Mouse (Mus musculus): Measurements from ENCODE around the gene Cchcr1. TPM values are rescaled to one million over a fixed set of nuclear protein-coding genes. Genes with fewer than 3 reads are reported as not detected.

Cchcr1 gene
- polyA plus RNA-seq, 1 experiment from 2014 or later = 24.0 TPM

DNA sequence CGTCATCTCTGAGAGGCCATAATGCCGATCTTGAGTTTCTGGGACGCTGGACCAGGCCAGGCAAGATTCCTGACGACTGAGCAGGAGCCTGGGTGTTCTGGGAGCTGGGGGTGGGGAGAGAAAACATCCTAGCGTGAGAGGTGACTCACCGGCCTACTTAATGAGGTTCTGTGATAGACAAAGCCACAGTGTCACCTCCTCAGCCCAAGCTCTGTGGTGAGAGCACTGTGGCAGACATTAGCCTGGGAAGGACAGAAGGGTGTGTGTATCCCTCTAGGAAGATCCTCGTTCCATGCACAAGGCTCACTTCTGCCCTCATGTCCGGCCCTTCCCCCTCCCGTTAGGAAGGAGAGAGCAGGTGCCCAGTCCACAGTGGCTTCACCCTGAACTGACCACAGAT is 40.5 kb downstream of the Cchcr1 start:
- H3K4me2 ChIP-seq (ENCODE audit: low read depth, low read length) = no peak overlapping the region
- H3K9me3 ChIP-seq (ENCODE audit: control insufficient read depth, low read length) = no peaks in the 10 kb centered on the region; the same call in 1 of the 2 replicates
- H3K4me1 ChIP-seq (replicated peaks; ENCODE audit: control insufficient read depth, insufficient read depth, low read length) = no peaks in the 10 kb centered on the region
- H3K27ac ChIP-seq (ENCODE audit: low read length) = no peak overlapping the region
- ATAC-seq (ENCODE audit: low read depth) = 0 out of 2 replicates have a peak, but pooled peaks have one; percentile 11
- no peaks in the 10 kb centered on the region for H3K27me3 ChIP-seq (ENCODE audit: control insufficient read depth, insufficient read depth, low read depth, low read length)
- H3K36me3 ChIP-seq (ENCODE audit: control insufficient read depth, insufficient read depth, low read length) = no peaks in the 10 kb centered on the region
- no peak overlapping the region for H3K9ac ChIP-seq (ENCODE audit: low read length)
- 52% methylated on average over 9 of the region's 9 CpGs for WGBS
- H3K4me3 ChIP-seq (ENCODE audit: low read length) = no peak overlapping the region

DNA sequence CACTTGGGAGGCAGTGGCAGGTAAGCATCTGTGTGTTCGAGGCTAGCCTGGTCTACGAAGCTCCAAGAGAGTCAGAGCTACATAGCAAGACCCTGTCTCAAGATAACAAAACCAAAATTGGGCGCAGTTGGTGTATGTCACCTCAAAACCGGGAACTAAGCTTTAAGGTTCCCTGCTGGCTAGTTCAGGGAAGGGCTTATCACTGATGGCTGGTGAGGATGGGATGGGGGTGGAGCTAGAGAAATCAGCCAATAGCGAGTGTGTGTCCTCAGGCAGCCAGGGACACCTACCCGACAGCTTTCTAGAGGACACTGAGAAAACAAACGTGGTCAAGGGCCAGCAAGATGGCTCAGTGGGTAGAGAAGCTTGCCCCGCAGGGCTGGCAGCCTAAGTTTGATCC is 41.3 kb downstream of the Cchcr1 start:
- Histone ChIP-seq H3K4me1 (replicated peaks; ENCODE audit: control insufficient read depth, insufficient read depth, low read length) (no peaks in the 10 kb centered on the region), H3K9me3 (ENCODE audit: control insufficient read depth, low read length) (no peaks in the 10 kb centered on the region; the same call in 1 of the 2 replicates), H3K4me3 (ENCODE audit: low read length) (no peak overlapping the region), H3K27ac (ENCODE audit: low read length) (no peak overlapping the region), H3K9ac (ENCODE audit: low read length) (no peak overlapping the region), H3K4me2 (ENCODE audit: low read depth, low read length) (no peak overlapping the region), H3K36me3 (ENCODE audit: control insufficient read depth, insufficient read depth, low read length) (no peaks in the 10 kb centered on the region), H3K27me3 (ENCODE audit: control insufficient read depth, insufficient read depth, low read depth, low read length) (no peaks in the 10 kb centered on the region)
- 49% methylated on average over 8 of the region's 8 CpGs for WGBS
- ATAC-seq (ENCODE audit: low read depth) = no peak

DNA sequence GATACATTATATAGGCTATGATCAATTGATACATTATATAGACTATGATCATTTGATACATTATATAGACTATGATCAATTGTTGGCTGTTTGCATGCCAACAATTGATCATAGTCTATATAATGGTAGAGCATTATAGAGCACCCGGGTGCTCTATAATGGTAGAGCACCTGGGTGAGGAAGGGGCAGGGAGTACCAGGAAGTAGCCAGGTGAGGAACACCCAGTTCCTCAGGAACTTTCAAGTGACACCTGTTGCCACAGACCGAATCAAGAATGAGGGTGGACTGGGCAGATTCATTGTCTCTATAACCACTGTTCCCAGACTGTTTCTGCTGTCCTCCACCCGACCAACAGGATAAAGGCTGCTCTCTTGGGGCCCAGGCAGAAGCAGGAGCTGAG is 50.2 kb downstream of the Cchcr1 start, which contains the start of gene 2300002M23Rik:
2300002M23Rik (plus strand) TSS at position 301 of the 400 bp plus-strand sequence.
- peaks cover 8% of the 10 kb centered on the region; the same call in 1 of the 2 replicates for H3K4me1 ChIP-seq (replicated peaks; ENCODE audit: control insufficient read depth, insufficient read depth, low read length)
- ATAC-seq (ENCODE audit: low read depth) = no peak
- 45% methylated on average over 3 of the region's 3 CpGs for WGBS
- no peak within 1 kb of the TSS for H3K4me2 ChIP-seq (ENCODE audit: low read depth, low read length)
- no peaks in the 10 kb centered on the region for H3K36me3 ChIP-seq (ENCODE audit: control insufficient read depth, insufficient read depth, low read length)
- H3K4me3 ChIP-seq (ENCODE audit: low read length) = no peak within 1 kb of the TSS
- H3K27me3 ChIP-seq (ENCODE audit: control insufficient read depth, insufficient read depth, low read depth, low read length) = peaks cover 15% of the 10 kb centered on the region
- no peak within 1 kb of the TSS for H3K27ac ChIP-seq (ENCODE audit: low read length)
- H3K9ac ChIP-seq (ENCODE audit: low read length) = no peak within 1 kb of the TSS
- H3K9me3 ChIP-seq (ENCODE audit: control insufficient read depth, low read length) = no peaks in the 10 kb centered on the region

DNA sequence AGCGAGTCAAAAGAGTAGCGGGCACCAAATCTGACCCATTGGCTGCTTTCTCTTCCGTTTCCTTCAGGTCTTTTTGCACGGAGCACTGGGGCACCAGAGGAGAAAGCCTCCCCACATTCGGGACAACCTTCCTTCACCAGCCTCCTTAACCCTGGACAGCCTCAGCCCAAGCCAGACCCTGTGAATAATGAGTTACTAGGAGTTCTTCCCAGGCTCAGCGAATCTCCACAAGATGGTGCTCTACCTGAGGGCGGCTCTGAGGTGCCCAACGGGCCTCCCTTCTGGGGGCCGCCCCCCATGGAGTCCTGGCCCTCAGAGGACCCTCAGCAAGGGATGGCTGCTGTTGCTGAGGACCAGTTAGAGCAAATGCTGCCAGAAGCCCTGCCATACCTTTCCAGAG is 50.9 kb downstream of the Cchcr1 start:
- H3K4me2 ChIP-seq (ENCODE audit: low read depth, low read length) = no peak overlapping the region
- no peaks in the 10 kb centered on the region for H3K9me3 ChIP-seq (ENCODE audit: control insufficient read depth, low read length)
- H3K9ac ChIP-seq (ENCODE audit: low read length) = no peak overlapping the region
- no peak overlapping the region for H3K4me3 ChIP-seq (ENCODE audit: low read length)
- no peak overlapping the region for H3K27ac ChIP-seq (ENCODE audit: low read length)
- H3K27me3 ChIP-seq (ENCODE audit: control insufficient read depth, insufficient read depth, low read depth, low read length) = peaks cover 15% of the 10 kb centered on the region
- no peaks in the 10 kb centered on the region for H3K36me3 ChIP-seq (ENCODE audit: control insufficient read depth, insufficient read depth, low read length)
- ATAC-seq (ENCODE audit: low read depth) = no peak
- H3K4me1 ChIP-seq (replicated peaks; ENCODE audit: control insufficient read depth, insufficient read depth, low read length) = peaks cover 8% of the 10 kb centered on the region; the same call in 1 of the 2 replicates
- WGBS = 19% methylated on average over 9 of the region's 9 CpGs

DNA sequence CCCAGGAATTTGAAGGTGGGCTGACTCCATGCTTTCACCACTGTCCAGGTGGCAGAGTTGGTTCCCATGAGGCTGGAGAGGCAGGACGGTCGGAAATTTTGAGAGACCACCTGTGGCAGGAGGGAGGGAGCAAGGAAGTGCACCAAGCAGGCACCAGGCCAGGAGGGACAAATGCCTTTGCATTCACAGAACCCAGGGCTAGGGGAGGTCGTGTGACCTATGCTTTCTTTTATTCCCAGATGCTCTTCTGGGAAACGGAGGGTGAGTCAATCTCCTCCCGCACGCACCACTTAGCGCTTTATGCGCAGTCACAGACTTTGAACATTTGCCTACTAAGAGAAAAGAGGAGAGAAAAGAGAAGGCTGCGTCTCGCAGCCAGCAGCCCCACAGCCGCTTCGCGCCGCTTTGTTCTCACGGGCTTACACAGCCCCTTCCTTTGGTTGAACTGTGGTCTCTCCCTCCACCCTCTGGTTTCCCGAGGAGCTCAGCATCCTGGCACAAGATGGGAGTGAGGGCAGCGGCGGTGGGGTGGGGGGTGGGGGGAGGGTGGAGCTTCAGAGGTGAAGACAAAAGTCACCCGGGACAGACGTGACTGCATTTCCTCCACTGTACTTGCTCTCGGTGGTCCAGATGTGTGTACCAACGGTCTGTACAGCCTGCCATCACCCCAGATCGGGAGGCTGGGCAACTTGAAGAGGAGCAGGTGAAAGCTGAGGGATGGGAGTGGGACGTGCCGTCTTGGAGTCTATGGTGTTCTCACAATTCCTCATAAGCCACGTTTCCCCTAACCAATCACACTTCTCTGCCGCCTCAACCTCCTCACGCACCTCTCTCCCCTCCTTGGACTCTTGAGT is 52.4 kb downstream of the Cchcr1 start:
- no peak overlapping the region for H3K27ac ChIP-seq (ENCODE audit: low read length)
- peak overlapping the region; percentile 26 for H3K4me3 ChIP-seq (ENCODE audit: low read length)
- peak overlapping the region; percentile 54 for H3K4me2 ChIP-seq (ENCODE audit: low read depth, low read length)
- H3K27me3 ChIP-seq (ENCODE audit: control insufficient read depth, insufficient read depth, low read depth, low read length) = peaks cover 15% of the 10 kb centered on the region
- H3K9me3 ChIP-seq (ENCODE audit: control insufficient read depth, low read length) = no peaks in the 10 kb centered on the region
- H3K4me1 ChIP-seq (replicated peaks; ENCODE audit: control insufficient read depth, insufficient read depth, low read length) = peaks cover 8% of the 10 kb centered on the region; the same call in 1 of the 2 replicates
- no peak for ATAC-seq (ENCODE audit: low read depth)
- 2% methylated on average over 28 of the region's 28 CpGs for WGBS
- H3K9ac ChIP-seq (ENCODE audit: low read length) = peak overlapping the region; percentile 21
- H3K36me3 ChIP-seq (ENCODE audit: control insufficient read depth, insufficient read depth, low read length) = no peaks in the 10 kb centered on the region

DNA sequence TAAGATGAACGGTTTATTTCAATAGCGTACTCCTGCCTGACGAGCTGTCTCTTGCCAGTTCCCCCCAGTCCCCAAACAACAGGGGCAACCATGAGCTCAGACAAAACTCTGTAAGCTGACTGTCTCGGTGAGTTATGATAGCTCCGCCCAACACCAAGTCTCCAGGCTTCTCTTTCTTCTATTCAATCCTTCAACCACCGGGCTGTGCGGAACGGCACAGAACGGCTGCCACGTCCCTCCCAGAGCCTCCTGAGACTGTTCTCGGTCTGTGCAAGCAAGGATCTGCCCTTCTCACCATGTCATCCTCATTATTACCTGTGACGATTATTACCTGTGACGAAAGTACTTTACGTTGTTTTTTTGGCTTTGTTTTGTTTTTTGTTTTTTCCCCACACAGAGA is 53.9 kb downstream of the Cchcr1 start:
- no peak overlapping the region for H3K4me3 ChIP-seq (ENCODE audit: low read length)
- no peak overlapping the region for H3K4me2 ChIP-seq (ENCODE audit: low read depth, low read length)
- WGBS = 76% methylated on average over 14 of the region's 14 CpGs
- H3K9me3 ChIP-seq (ENCODE audit: control insufficient read depth, low read length) = no peaks in the 10 kb centered on the region
- peaks cover 15% of the 10 kb centered on the region for H3K27me3 ChIP-seq (ENCODE audit: control insufficient read depth, insufficient read depth, low read depth, low read length)
- H3K4me1 ChIP-seq (replicated peaks; ENCODE audit: control insufficient read depth, insufficient read depth, low read length) = peaks cover 10% of the 10 kb centered on the region; the same call in 1 of the 2 replicates
- H3K9ac ChIP-seq (ENCODE audit: low read length) = no peak overlapping the region
- no peak overlapping the region for H3K27ac ChIP-seq (ENCODE audit: low read length)
- ATAC-seq (ENCODE audit: low read depth) = no peak
- no peaks in the 10 kb centered on the region for H3K36me3 ChIP-seq (ENCODE audit: control insufficient read depth, insufficient read depth, low read length)

DNA sequence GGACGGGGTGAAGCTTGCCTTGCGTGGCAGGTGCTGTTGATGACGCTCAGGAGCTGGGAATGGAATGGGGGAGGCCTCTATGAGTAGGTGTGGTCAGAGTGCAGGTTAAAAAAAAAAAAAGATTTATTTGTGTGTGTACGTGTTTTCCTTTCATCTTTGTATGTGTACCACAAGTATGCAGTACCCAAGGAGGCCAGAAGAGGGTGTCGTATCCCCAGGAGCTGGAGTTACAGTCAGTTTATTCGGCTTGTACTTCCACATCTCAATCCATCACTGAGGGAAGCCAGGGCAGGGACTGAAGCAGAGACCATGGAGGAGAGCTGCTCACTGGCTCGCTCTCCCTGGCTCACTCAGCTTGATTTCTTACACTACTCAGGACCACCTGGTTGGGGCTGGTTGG is 54.6 kb downstream of the Cchcr1 start:
- ATAC-seq (ENCODE audit: low read depth) = no peak
- H3K27ac ChIP-seq (ENCODE audit: low read length) = no peak overlapping the region
- H3K27me3 ChIP-seq (ENCODE audit: control insufficient read depth, insufficient read depth, low read depth, low read length) = peaks cover 15% of the 10 kb centered on the region
- H3K4me2 ChIP-seq (ENCODE audit: low read depth, low read length) = no peak overlapping the region
- H3K9me3 ChIP-seq (ENCODE audit: control insufficient read depth, low read length) = no peaks in the 10 kb centered on the region
- H3K9ac ChIP-seq (ENCODE audit: low read length) = no peak overlapping the region
- H3K4me1 ChIP-seq (replicated peaks; ENCODE audit: control insufficient read depth, insufficient read depth, low read length) = peaks cover 10% of the 10 kb centered on the region; the same call in 1 of the 2 replicates
- H3K36me3 ChIP-seq (ENCODE audit: control insufficient read depth, insufficient read depth, low read length) = no peaks in the 10 kb centered on the region
- 91% methylated on average over 7 of the region's 7 CpGs for WGBS
- H3K4me3 ChIP-seq (ENCODE audit: low read length) = no peak overlapping the region

DNA sequence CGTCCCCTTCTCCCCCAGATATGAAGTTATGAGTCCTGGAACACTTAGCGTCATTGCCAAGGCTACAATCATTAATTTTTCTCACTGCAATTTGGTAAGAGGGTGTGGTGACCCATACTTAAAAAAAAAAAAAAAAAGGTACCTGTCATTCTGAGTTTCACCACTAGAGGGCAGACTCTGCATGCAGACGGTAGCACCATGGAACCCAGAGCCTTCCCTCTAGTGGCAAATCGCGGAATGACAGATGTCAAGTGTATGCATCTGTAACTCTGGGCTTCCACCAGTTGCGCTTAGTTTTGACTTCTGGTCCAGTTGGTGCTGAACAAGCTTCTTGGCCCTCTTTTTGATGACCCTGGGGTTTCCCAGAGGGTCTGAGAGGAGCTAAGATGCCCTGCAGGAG is 61.3 kb downstream of the Cchcr1 start:
- no peaks in the 10 kb centered on the region for H3K9me3 ChIP-seq (ENCODE audit: control insufficient read depth, low read length)
- peak; percentile 74 for ATAC-seq (ENCODE audit: low read depth)
- H3K4me2 ChIP-seq (ENCODE audit: low read depth, low read length) = no peak overlapping the region
- 20% methylated on average over 6 of the region's 6 CpGs for WGBS
- no peak overlapping the region for H3K4me3 ChIP-seq (ENCODE audit: low read length)
- H3K27ac ChIP-seq (ENCODE audit: low read length) = no peak overlapping the region
- no peak overlapping the region for H3K9ac ChIP-seq (ENCODE audit: low read length)
- H3K27me3 ChIP-seq (ENCODE audit: control insufficient read depth, insufficient read depth, low read depth, low read length) = peaks cover 2% of the 10 kb centered on the region; the same call in 1 of the 2 replicates
- H3K36me3 ChIP-seq (ENCODE audit: control insufficient read depth, insufficient read depth, low read length) = no peaks in the 10 kb centered on the region
- peaks cover 2% of the 10 kb centered on the region; the same call in 1 of the 2 replicates for H3K4me1 ChIP-seq (replicated peaks; ENCODE audit: control insufficient read depth, insufficient read depth, low read length)
